Mouse (Mus musculus): ENCODE measurements at regions not wholly inside any gene's neighbourhood (a gene's known extent, or its start where the extent isn't known, plus 50 kb on each side); places are given as distances from the start of the nearest gene placed in this dataset.
A peak's percentile ranks its signal among the peaks of the same experiment; 100 is the strongest.

DNA sequence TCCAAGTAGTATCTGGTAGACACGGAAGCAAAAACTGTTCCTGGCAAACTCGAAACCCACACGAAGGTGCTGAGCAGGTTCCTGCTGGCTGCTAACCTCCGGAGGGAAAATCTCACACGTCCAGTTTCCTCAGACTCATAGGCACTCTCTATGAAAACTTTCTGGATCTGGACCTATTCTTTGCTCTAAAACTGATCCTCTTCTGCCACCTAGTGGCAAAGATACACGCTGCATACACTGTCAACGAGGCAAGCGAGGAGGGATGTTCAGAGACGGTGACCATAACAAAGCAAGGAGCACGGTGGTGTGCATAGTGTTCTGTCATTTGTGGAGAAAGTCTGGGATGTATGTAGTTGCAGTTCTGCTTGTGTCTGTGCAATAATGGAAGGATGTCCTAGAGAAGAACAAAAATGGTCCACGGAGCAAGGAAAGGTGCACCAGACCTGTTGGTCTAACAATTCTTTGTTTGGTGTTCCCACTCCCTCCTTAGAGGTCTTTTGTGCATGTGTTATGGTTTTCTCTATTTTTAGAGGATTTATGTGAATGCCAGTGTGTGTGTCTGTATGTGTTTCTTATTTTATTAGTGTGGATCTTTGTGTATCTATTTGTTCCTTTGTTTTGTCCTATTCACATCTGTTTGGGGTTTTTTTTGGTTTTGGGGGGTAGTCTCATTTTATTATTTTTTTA is 57.0 kb upstream of the Siglech start:
- peak; percentile 38 to 40 for DNase-seq (ENCODE audit: extremely low spot score in 1 of 2, low spot score in 2 of 2)
- intact Hi-C loops (cut with DNase I) = no loop called here
